Mouse (Mus musculus) limb, embryonic 15.5 days (tissue): ENCODE data around the gene Prss29. TPM values are rescaled to one million over a fixed set of nuclear protein-coding genes. Genes with fewer than 3 reads are reported as not detected.
A peak's percentile ranks its signal among the peaks of the same experiment; 100 is the strongest.

Source experiments
- ATAC-seq: fragments of 200-750 bp; cut with Nextera tagmentation; 2 replicates; pipeline ENCODE4 v1.8.0; 2017; ENCODE audit warnings: low read depth, moderate TSS enrichment; ENCODE audit not compliant: insufficient number of reproducible peaks, low FRiP score, low TSS enrichment
- H3K27ac ChIP-seq: fragments of 300-500 bp; sonication (generic); 2 replicates; pipeline ENCODE4 v1.5.1; 2015; ENCODE audit warnings: moderate library complexity, mild to moderate bottlenecking, inconsistent platforms
- H3K27me3 ChIP-seq: fragments of 300-500 bp; sonication (generic); 2 replicates; pipeline ENCODE4 v1.6.1; 2015; ENCODE audit warnings: inconsistent platforms
- H3K36me3 ChIP-seq: fragments of 300-500 bp; sonication (generic); 2 replicates; pipeline ENCODE4 v1.6.1; 2015; ENCODE audit warnings: inconsistent platforms
- H3K4me1 ChIP-seq: fragments of 300-500 bp; sonication (generic); 2 replicates; pipeline ENCODE4 v1.6.1; 2015; ENCODE audit warnings: inconsistent platforms
- H3K4me2 ChIP-seq: fragments of 300-500 bp; sonication (generic); 2 replicates; pipeline ENCODE4 v1.6.1; 2015; ENCODE audit warnings: mild to moderate bottlenecking, inconsistent platforms
- H3K4me3 ChIP-seq: fragments of 300-500 bp; sonication (generic); 2 replicates; pipeline ENCODE4 v1.5.1; 2015; ENCODE audit warnings: mild to moderate bottlenecking, inconsistent platforms
- H3K9ac ChIP-seq: fragments of 300-500 bp; sonication (generic); 2 replicates; pipeline ENCODE4 v1.6.1; 2015; ENCODE audit warnings: inconsistent platforms
- H3K9me3 ChIP-seq: fragments of 300-500 bp; sonication (generic); 2 replicates; pipeline ENCODE4 v1.6.1; 2016; ENCODE audit warnings: inconsistent platforms
- WGBS: fragments of 180-500 bp; shearing (Covaris S2); methylation state at CpG from one replicate; pipeline ENCODE4 v1.1.7; 2015; 5-methylcytosine and 5-hydroxymethylcytosine counted together
- polyA plus RNA-seq: library from polyadenylated mRNA; unstranded; fragments of >200 nt; fragmentation: Nextera tagmentation; extraction: Ambion mirVana; gene quantifications from 2 replicates; pipeline ENCODE4 v1.2.1, GENCODE M21; 2015

Prss29 gene
- not detected in 2 replicates for polyA plus RNA-seq

DNA sequence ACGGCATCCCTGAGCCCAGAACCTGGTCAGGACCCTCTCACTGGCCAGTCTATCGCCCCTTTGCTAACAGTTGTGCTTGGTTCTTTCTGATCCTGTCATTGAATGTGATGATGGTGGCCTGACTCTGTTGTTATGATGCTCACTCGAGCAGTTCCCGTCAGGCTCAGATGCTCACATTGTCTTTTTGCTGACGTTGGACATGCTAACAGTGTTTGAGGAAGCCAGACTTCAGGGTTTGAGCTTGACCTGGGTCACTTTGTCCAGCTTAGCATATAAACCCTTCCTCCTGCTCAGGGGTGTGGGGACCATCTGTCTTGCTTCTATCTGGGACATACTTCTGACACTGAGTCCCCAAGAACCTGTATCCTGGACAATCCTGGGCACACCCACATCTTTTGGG, at the start of gene Prss29:
Gene Prss29 (plus strand): TSS at position 301 of the 400 bp plus-strand sequence.
- WGBS: 75% methylated on average over 5 of the region's 5 CpGs
- Histone ChIP-seq H3K36me3 (no peaks in the 10 kb centered on the region), H3K9me3 (no peaks in the 10 kb centered on the region), H3K9ac (no peak within 1 kb of the TSS), H3K4me2 (no peak within 1 kb of the TSS), H3K4me3 (no peak within 1 kb of the TSS), H3K27me3 (no peaks in the 10 kb centered on the region), H3K4me1 (no peaks in the 10 kb centered on the region), H3K27ac (no peak within 1 kb of the TSS)
- no peak for ATAC-seq

DNA sequence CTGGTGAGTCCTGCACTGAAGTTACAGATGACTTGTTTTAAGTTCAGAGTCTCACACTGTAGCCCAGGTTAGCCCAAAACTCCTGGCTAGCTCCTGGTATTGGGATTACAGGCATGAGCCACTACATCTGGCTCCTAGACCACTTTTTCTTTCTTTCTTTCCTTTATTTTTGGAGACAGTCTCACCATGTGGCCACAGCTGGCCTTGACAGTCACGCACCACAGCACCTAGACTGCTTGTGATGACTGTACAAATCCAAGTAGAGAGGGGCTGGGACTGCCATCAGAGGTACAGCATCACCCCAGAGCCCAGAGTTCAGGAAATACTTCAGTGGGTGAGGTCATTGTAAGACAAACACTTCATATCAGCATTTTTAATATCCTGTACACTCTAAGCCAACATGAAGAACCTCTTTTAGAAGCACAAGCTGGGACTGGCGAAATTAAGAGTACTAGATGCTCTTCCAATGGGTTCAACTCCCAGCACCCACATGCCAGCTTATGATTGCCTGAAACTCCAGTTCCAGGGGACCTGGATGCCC, 47.6 kb upstream of the Prss29 start:
- WGBS: 77% methylated on average over 2 of the region's 2 CpGs

DNA sequence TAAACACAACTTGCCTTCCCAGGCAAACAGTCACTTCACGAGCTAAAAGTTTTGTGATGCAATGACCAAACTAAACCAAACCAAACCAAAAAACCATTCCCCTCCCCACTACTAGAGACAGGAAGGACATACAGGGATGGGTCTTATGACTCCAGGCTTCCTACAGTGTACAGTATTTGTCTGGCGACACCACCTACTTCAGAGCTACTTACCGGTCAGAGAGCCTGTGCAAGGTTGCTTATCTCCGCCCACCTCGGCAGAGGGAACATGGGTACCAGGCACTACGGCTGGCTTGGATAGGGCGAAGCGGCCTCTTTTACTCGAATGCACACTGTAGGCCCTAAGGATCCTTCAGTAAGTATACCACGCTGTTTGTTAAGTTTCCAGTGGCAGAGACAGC, 46.1 kb upstream of the Prss29 start:
- ATAC-seq: no peak
- under 1% methylated on average over 10 of the region's 10 CpGs for WGBS
- peak overlapping the region; percentile 82 for H3K4me2 ChIP-seq
- no peaks in the 10 kb centered on the region for H3K27me3 ChIP-seq
- peaks cover 26% of the 10 kb centered on the region for H3K36me3 ChIP-seq
- no peaks in the 10 kb centered on the region for H3K9me3 ChIP-seq
- peak overlapping the region; percentile 99 for H3K27ac ChIP-seq
- H3K4me1 ChIP-seq: peaks cover 33% of the 10 kb centered on the region
- peak overlapping the region; percentile 94 for H3K4me3 ChIP-seq
- peak overlapping the region; percentile 99 for H3K9ac ChIP-seq

More for the DNA sequence above, 47.6 kb upstream of the Prss29 start:
- Histone ChIP-seq H3K36me3 (peaks cover 41% of the 10 kb centered on the region), H3K4me1 (peaks cover 33% of the 10 kb centered on the region), H3K27me3 (no peaks in the 10 kb centered on the region), H3K9me3 (no peaks in the 10 kb centered on the region), H3K4me3 (peak overlapping the region; percentile 94), H3K27ac (no peak overlapping the region), H3K4me2 (peak overlapping the region; percentile 82), H3K9ac (no peak overlapping the region)
- ATAC-seq: no peak

DNA sequence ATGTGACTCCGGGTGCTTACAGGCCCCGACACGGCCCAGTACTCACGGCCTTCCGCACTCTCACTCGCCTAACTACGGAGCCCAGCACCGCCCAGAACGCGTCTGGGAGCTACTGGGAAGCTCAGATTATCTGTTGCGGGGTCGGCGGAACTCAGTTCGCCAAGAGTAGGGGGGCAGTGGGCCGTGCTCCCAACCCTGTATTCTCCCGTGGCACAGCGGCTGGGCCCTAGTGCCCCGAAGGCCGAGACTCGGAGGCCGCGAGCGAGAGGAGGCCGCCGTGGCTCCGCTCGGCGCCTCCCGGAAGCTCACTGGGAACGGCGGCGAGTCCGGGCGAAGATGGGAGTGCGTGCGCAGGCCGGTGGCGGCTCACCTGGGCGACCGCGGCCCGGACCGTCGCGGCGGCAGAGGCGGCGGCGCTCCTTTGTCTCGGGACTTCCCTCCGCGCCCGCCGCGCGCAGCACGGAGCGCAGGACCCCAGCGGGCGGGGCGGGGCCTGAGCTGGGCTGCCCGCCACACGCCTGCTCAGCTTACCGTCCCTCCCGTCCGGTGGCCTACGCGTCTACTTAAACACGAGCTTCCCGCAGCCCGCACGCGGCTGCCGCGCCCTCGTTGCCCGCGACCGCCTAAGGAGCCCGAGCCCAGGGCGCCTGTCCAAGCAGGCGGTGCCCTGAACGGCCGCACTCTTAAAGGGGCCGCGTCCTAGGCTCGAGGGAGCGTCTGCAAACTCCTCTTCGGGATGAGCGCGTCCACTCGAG, 45.3 kb upstream of the Prss29 start:
- Histone ChIP-seq H3K9ac (peak overlapping the region; percentile 99), H3K4me3 (peak overlapping the region; percentile 94), H3K9me3 (no peaks in the 10 kb centered on the region), H3K27ac (peak overlapping the region; percentile 99), H3K27me3 (no peaks in the 10 kb centered on the region), H3K4me2 (peak overlapping the region; percentile 82), H3K36me3 (peaks cover 18% of the 10 kb centered on the region), H3K4me1 (peaks cover 33% of the 10 kb centered on the region)
- WGBS: under 1% methylated on average over 90 of the region's 92 CpGs
- peak; percentile 90 for ATAC-seq

DNA sequence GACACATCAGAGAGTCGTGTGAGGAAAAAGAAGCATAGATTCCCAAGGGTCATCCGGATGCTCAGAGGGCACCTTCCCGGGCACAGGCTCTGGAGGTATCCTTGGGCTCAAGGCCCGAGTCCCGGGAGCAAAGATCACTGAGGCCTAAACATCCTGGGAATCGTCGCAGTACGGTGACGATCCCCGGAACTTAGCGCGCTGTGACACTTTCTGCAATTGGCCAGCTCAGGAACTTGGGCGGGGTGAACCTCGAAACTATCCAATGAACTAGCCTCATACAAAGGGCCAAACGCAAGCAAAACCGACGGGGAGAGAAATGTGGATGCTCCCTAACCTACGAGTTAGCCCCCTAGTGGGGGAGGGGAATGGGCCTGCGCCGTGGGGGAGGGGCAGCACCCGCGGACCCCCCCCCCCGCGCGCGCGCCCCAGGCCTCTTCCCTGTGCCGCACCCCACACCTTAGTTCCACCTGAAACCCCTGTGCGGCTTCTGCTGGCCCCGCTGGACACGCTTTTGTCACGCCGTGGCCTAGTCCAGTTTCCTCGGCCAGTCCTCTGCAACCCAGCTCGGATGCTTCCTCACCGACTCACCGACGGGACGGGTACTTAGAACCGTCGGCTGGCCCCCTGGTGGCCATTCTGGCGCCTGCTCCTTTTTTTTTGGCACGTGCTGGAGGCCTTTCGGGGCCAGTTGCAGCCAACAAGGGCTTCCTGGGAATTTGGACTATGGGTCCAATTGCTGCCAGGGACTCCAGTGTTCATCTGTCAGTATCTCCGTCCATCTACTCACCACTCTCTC, 44.5 kb upstream of the Prss29 start:
- no peaks in the 10 kb centered on the region for H3K9me3 ChIP-seq
- H3K27ac ChIP-seq: peak overlapping the region; percentile 99
- peak overlapping the region; percentile 94 for H3K4me3 ChIP-seq
- no peaks in the 10 kb centered on the region for H3K27me3 ChIP-seq
- WGBS: under 1% methylated on average over 35 of the region's 45 CpGs
- H3K36me3 ChIP-seq: peaks cover 11% of the 10 kb centered on the region
- peak overlapping the region; percentile 99 for H3K9ac ChIP-seq
- H3K4me2 ChIP-seq: peak overlapping the region; percentile 82
- ATAC-seq: peak; percentile 87
- H3K4me1 ChIP-seq: peaks cover 33% of the 10 kb centered on the region

DNA sequence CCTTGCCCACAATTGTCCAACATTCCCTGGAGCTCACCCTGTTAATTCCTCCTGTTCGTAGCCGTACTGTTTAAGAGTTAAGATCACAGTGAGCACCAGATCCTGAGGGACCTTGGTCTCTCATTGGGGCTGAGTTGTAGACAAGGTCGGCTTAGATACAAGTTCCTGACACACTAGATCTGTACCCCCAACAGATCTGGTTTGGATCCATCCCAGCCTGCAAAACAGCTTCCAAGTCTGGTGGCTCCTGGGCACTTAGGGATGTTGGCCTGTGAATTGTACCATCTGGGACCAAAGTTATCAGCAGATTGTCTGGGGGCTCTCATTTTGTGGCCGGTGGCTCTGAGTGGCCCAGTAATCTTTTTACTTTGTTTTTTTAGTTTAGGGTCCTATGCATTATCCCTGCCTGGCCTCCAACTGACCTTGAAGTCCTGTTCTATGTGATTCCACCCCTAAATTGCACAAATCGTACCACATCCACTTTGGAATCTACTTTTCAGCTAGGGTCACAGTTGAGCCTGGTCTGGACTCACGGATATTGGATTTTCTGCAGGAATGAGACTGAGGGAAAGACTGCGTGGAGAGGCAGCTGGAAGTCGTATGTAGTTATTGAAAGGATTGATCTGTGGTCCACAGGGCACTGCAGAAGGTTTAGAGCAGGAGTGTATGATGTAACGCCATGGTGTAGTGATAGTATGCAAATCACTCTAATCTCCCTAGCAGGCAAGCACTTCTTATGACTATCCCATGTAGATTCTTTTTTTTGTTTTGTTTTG, 43.7 kb upstream of the Prss29 start, which contains the start of gene Ube2i:
Gene Ube2i (minus strand): TSS at position 52 of the 776 bp plus-strand sequence.
- 77% methylated on average over 9 of the region's 9 CpGs for WGBS
- Histone ChIP-seq H3K27ac (peak within 1 kb of the TSS; percentile 99), H3K9me3 (no peaks in the 10 kb centered on the region), H3K36me3 (peaks cover 2% of the 10 kb centered on the region), H3K4me2 (peak within 1 kb of the TSS; percentile 82), H3K4me3 (peak within 1 kb of the TSS; percentile 94), H3K4me1 (peaks cover 29% of the 10 kb centered on the region), H3K9ac (peak within 1 kb of the TSS; percentile 99), H3K27me3 (peaks cover 6% of the 10 kb centered on the region; the same call in 1 of the 2 replicates)
- no peak for ATAC-seq

DNA sequence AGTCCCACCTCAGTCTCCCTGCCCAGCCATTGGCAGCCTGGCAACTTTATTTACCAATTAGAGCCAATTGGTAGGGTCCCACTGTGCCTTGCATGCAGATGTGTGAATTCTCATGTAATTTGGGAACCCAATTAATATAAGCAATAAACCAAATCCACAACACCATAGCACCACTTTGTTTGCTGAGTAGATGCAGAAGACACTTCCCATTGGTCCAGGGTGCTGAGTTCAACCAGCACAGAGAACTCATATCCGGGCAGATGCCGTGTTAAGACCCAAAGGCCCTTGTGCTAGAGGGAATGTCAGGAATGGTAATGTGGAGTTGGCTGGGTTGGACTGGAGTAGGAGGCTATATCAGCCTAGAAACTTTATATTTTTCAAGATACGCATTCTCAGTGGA, 42.6 kb upstream of the Prss29 start:
- WGBS: 93% methylated on average over 3 of the region's 3 CpGs
- Histone ChIP-seq H3K4me1 (peaks cover 23% of the 10 kb centered on the region), H3K9ac (no peak overlapping the region), H3K36me3 (no peaks in the 10 kb centered on the region; the same call in 1 of the 2 replicates), H3K27ac (no peak overlapping the region), H3K4me3 (no peak overlapping the region), H3K27me3 (peaks cover 6% of the 10 kb centered on the region; the same call in 1 of the 2 replicates), H3K9me3 (no peaks in the 10 kb centered on the region), H3K4me2 (no peak overlapping the region)
- ATAC-seq: no peak

DNA sequence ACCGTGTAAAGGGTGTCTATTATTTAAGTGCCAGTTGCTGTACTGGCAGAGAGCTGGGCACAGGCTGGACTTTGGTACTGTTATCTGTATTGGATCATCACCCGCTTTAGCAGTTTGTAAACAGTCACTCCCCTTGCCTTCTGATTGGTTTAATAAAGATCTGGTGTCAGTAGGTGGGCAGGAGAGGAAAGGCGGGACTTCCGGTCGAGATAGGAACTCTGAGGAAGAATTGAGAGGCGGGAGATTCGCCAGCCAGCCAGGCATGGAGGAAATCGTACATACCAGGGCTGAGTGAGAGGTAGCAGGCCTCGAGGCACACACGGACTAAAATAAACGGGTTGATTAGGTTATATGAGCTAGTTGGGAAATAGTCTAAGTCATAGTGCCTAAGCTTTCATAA, 36.3 kb upstream of the Prss29 start:
- H3K4me1 ChIP-seq: no peaks in the 10 kb centered on the region
- no peak for ATAC-seq
- H3K4me3 ChIP-seq: no peak overlapping the region
- 35% methylated on average over 11 of the region's 11 CpGs for WGBS
- no peak overlapping the region for H3K4me2 ChIP-seq
- no peak overlapping the region for H3K27ac ChIP-seq
- H3K9ac ChIP-seq: no peak overlapping the region
- peaks cover 6% of the 10 kb centered on the region; the same call in 1 of the 2 replicates for H3K27me3 ChIP-seq
- H3K36me3 ChIP-seq: no peaks in the 10 kb centered on the region
- no peaks in the 10 kb centered on the region for H3K9me3 ChIP-seq

DNA sequence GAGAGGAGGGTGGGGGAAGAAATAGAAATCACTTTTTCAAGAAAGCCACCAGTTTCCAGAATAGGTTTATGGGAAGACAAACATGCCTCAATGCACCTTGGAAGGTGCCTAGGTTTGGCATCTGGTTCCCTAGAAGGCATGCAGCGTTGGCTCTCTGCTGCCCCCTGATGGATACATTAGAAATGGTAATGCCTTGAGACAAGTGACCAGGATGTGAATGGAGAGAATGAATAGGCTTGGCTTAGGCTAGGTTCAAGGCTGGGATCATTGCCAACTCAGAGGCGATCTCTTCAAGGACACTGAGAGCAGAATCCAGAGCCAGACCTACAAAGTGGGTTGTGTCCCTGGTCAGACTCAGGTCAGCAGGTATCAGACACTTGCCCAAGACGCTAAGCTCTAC, 33.4 kb upstream of the Prss29 start:
- H3K9ac ChIP-seq: no peak overlapping the region
- WGBS: 22% methylated on average over 3 of the region's 3 CpGs
- H3K4me2 ChIP-seq: no peak overlapping the region
- no peak overlapping the region for H3K4me3 ChIP-seq
- no peak overlapping the region for H3K27ac ChIP-seq
- H3K36me3 ChIP-seq: no peaks in the 10 kb centered on the region
- H3K9me3 ChIP-seq: no peaks in the 10 kb centered on the region
- no peak for ATAC-seq
- H3K27me3 ChIP-seq: no peaks in the 10 kb centered on the region
- H3K4me1 ChIP-seq: no peaks in the 10 kb centered on the region

DNA sequence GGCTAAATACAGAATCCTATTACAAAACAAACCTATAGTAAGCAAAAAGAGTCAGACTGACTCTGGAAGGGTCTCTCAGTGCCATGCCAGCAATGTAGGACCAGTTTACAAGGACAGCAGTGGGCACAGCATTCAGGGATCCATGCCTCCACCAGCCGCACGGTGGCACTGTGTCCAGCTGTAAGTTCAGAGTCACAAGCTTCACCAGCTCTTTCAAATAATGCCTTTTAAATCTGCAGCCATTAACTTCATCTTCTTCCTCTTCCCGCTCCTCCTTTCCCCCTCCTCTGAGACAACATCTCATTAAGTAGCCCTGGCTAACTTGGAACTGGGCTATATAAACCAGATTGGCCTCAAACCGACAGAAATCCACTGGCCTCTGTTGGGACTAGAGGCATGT, 29.6 kb upstream of the Prss29 start:
- H3K36me3 ChIP-seq: no peaks in the 10 kb centered on the region
- no peak overlapping the region for H3K9ac ChIP-seq
- no peak overlapping the region for H3K4me2 ChIP-seq
- H3K9me3 ChIP-seq: no peaks in the 10 kb centered on the region
- 0 out of 2 replicates have a peak, but pooled peaks cover 7% of the 10 kb centered on the region for H3K27me3 ChIP-seq
- no peak for ATAC-seq
- H3K4me3 ChIP-seq: no peak overlapping the region
- no peaks in the 10 kb centered on the region for H3K4me1 ChIP-seq
- WGBS: 17% methylated on average over 4 of the region's 4 CpGs
- no peak overlapping the region for H3K27ac ChIP-seq

DNA sequence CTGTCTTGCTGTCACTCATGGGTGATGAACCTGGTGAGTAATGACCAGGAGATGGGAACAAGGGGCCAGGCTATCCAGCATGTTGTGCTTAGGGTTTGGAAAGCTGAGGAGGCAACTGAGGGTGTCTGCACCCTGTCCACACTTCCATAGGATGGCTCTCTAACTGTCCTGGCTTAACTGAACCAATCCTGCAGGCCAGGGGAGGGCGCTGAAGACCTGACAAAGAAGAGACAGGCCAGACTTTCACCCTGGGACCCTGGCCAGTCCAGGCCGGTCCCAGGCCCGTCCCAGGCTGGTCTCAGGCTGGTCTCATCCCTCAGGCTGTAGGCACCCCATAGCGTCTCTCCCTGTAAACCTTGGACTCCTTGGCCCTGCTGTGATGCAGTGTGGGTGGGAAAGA, 28.0 kb upstream of the Prss29 start:
- H3K27me3 ChIP-seq: 0 out of 2 replicates have a peak, but pooled peaks cover 7% of the 10 kb centered on the region
- no peaks in the 10 kb centered on the region for H3K36me3 ChIP-seq
- no peak overlapping the region for H3K27ac ChIP-seq
- WGBS: 23% methylated on average over 4 of the region's 4 CpGs
- no peak for ATAC-seq
- H3K4me2 ChIP-seq: no peak overlapping the region
- no peak overlapping the region for H3K9ac ChIP-seq
- no peaks in the 10 kb centered on the region for H3K9me3 ChIP-seq
- no peaks in the 10 kb centered on the region for H3K4me1 ChIP-seq
- H3K4me3 ChIP-seq: no peak overlapping the region
